Mouse (Mus musculus) neutrophil, adult 5-6 weeks (primary cell): ENCODE measurements around the gene Vwa7. TPM values are rescaled to one million over a fixed set of nuclear protein-coding genes. Genes with fewer than 3 reads are reported as not detected.
A peak's percentile ranks its signal among the peaks of the same experiment; 100 is the strongest.
"Not testable (repeated sequence)": the region's sequence is repeated elsewhere in the genome, so short reads cannot be mapped to it uniquely, and the experiment has no call there.

Experiments
- ATAC-seq: fragments of 151-379, 151-347 bp; 2 replicates; pipeline ENCODE4 v1.8.0; 2017; ENCODE audit warnings: mild to moderate bottlenecking, moderate TSS enrichment; ENCODE audit not compliant: insufficient number of reproducible peaks, poor library complexity, low FRiP score, severe bottlenecking; ENCODE audit errors: extremely low read depth
- total RNA-seq: library from RNA; stranded (forward); fragments of 200-1000 nt; gene quantifications from 2 replicates; pipeline ENCODE4 v1.2.3, GENCODE M21; 2017

Vwa7 gene
- total RNA-seq: 0.61 and 1.2 TPM in 2 replicates

DNA sequence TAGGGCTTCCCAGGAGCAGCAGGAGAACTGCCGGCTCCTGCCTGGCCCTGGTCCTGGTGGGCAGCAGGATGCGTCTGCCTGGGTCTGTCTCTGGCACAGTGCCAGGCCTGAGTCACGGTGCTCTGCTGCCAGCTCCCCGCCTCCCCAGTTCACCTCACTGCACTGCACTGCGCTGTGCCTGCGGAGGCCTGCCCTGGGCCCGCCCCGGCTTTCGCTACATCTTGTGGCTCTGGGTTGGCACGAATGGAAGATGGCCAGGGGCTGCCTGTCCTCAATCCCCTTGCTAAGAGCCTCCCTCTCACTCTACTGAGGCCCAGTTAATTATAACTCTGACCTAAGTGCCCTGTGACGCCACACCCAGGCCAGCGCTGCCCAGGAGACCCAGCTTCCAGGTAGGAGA, at the start of gene Vwa7:
Gene Vwa7, plus strand, starts transcription at position 204 of the 400 bp plus-strand sequence.
- ATAC-seq: no peak

DNA sequence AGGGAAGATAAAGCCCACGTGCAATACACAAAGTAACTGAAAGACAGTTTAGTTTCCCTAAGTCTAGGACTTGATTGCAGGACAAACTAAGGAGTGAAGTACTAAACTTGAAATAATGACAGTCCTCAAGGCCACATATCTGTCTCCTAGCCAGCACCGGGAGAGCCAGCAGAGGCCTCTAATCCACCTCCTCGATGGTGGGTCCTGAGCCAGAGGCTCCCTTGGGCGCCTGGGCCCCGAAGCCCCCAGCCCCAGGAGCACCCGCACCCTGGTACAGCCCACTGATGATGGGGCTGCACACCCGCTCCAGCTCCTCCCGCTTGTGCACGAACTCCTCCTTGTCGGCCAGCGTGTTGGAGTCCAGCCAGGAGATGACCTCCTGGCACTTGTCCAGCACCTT, 46.6 kb upstream of the Vwa7 start, which contains the start of gene Gm20481:
Gene Gm20481, plus strand, starts transcription at position 91 of the 400 bp plus-strand sequence.
- ATAC-seq: not testable (repeated sequence)

DNA sequence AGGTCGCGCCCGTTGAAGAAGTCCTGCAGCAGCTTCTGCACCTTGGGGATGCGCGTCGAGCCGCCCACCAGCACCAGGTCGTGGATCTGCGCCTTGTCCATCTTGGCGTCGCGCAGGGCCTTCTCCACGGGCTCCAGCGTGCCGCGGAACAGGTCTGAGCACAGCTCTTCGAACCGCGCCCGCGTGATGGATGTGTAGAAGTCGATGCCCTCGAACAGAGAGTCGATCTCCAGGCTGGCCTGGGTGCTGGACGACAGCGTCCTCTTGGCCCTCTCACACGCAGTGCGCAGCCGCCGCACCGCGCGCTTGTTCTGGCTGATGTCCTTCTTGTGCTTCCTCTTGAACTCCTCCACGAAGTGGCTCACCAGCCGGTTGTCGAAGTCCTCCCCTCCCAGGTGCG, 45.5 kb upstream of the Vwa7 start:
- not testable (repeated sequence) for ATAC-seq

DNA sequence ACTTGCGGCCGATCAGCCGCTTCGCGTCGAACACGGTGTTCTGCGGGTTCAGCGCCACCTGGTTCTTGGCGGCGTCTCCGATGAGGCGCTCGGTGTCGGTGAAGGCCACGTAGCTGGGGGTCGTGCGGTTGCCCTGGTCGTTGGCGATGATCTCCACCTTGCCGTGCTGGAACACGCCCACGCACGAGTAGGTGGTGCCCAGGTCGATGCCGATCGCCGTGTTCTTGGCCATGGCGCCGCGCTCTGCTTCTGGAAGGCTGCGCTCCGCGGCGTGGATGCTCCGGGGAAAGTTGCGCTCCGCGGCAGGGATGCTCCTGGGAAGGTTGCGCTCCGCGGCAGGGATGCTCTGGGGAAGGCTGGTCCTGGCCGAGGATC, 44.7 kb upstream of the Vwa7 start:
- not testable (repeated sequence) for ATAC-seq

DNA sequence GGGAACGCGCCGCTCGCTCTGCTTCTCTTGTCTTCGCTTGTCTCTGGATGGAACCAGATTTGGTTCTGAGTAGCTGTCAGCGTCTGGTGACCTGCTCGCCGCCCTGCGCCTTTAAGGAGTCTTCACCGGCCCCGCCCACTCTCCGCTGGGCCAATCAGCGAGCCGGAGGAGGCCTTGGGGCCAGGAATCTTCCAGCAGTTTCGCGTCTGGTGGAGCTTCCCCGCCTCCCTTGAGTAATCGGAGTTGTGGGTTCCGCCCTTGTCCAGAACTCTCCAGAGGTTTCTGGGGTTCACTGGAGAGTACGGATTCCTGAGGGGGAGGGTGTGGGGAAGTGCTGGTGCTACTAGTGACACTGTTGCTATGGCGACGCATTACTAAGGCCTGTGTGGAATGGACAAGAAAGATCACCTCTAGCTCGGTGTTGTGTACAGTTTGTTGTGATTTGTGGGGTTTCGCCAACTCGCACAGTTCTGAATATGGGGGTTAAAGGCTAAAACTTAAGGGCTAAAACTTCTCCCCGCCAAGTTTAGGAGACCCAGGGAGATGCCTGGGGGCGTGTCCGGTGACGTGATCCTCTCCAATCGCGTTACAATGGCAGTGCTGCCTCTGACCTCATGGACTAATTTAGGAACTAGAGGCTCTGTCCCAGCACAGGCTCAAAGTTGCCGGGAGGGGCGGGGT, 44.2 kb upstream of the Vwa7 start, which contains the start of the genes Hspa1a and Hspa1l:
Gene Hspa1a, minus strand, starts transcription at position 88 of the 681 bp plus-strand sequence.
Gene Hspa1l, plus strand, starts transcription at position 635 of the 681 bp plus-strand sequence.
- ATAC-seq: peak; percentile 86

DNA sequence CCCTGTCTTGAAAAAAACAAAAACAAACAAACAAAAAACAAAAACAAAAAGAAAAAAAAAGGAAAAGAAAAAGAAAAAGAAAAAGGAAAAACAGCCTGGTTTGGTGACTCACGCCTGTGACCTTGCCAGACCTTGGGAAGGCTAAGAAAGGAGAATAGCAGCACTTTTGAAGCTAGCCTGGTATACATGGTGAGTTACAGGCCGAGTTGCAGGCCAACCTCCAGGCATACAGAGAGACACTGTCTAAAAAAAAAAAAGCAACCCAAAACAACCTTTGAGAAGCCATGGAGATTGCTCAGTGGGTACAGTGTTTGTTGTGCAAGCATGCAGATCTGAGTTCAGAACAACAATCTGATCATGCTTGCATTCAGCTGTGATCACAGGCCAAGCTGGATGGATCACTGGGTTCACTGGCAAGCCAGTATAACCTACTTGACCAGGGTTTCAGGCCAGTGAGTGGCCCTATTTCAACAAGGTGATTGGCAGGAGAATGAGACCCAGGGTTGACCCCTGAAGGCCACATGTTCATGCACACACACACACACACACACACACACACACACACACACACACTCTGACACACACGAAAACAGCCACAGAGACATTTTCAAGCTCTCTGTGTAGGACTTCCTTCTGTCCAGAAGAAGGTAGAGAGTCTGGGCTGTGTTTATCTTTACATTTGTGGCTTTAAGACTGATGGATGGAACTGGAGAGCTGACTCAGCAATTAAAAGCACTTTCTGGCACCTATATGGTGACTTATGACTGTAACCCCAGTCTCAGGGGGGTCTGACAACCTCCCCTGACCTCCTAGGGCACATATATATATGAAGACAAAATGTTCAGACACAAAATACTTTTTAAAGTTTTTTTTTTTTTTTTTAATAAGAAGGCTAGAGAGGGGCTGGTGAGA, 40.5 kb upstream of the Vwa7 start:
- no peak for ATAC-seq

DNA sequence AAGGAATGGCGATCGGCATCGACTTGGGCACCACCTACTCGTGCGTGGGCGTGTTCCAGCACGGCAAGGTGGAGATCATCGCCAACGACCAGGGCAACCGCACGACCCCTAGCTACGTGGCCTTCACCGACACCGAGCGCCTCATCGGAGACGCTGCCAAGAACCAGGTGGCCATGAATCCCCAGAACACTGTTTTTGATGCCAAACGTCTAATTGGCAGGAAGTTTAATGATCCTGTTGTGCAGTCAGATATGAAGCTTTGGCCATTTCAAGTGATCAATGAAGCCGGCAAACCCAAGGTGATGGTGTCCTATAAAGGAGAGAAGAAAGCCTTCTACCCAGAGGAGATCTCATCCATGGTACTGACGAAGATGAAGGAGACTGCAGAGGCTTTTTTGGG, 39.4 kb upstream of the Vwa7 start:
- ATAC-seq: no peak

DNA sequence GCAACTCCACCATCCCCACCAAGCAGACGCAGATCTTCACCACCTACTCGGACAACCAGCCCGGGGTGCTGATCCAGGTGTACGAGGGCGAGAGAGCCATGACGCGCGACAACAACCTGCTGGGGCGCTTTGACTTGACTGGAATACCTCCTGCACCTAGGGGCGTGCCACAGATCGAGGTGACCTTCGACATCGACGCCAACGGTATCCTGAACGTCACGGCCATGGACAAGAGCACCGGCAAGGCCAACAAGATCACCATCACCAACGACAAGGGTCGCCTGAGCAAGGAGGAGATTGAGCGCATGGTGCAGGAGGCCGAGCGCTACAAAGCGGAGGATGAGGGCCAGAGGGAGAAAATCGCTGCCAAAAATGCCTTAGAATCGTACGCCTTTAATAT, 38.1 kb upstream of the Vwa7 start:
- no peak for ATAC-seq

DNA sequence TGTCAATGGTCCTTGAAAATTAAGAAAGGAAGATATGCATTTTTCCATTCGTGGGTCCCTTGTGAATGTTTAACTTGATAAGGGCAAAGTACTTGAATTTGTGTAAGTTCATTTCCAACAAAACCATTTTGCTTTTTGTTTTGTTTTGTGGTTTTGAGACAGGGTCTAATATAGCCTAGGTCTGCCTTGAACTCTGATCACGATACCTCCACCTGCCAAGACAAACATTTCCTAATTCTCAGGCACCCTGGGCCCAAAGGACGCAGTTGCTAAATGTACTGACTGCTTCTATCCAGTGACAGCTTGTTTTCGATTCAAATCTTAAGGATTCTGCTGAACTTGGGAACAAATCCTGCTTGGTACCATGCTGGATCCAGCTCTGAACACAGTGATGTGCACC, 36.7 kb upstream of the Vwa7 start:
- ATAC-seq: no peak

DNA sequence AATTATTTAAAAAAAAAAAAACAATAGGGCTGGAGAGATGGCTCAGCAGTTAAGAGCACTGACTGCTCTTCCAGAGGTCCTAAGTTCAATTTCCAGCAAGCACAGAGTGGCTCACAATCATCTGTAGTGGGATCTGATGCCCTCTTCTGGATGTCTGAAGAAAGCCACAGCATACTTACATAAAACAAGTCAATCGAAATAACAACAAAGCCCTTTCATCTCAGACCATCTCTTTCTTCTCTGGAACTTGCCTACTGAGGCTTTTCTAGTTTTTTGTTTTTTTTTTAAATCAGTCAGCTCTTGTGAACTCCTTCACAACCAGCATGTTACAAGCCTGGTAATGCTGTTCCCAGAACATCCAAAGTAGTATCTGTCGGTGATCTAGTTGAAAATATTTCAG, 35.7 kb upstream of the Vwa7 start:
- no peak for ATAC-seq

DNA sequence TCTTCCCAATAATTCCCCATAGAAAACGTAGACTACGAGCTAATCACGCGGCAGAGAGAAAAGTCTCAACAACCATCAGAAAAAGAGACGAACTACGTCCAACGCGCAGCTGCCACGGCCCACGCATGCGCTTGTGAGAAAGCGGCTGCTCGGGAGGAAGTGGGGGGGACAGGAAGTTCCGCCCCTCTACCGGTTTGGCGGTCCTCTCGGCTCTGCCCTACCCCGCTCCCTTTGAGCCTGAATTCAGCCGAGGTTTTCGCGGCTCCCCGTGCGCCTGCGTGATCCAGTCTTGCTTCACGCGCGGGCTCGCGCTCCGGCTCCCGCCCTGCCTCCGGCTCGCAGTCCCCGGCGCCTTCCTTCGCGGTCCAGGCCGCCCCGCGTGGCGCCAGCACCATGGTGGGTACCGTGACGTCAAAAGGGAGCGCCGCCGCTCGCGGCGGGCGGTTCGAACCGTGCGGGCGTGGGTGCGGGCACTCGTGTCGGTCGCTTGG, 34.6 kb upstream of the Vwa7 start, which contains the start of gene Lsm2:
Gene Lsm2, plus strand, starts transcription at position 173 of the 491 bp plus-strand sequence.
- peak; percentile 84 for ATAC-seq

DNA sequence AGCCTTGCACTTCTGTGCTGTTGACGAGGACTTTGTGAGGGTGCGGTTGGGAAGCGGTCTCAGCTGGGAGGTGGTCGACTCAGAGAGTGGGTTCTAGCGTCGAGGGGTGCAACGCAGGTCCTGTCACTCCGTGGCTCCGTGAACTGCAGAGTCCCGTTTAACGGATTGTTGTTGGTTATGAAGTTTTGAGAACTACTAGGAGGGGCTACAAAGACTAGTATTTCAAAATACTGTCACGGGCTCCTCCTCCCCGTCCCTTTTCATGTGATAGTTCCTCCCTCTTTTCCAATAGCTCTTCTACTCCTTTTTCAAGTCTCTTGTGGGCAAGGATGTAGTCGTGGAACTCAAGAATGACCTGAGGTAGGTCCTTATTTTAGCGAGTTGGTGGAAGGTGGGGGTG, 34.1 kb upstream of the Vwa7 start:
- ATAC-seq: no peak

DNA sequence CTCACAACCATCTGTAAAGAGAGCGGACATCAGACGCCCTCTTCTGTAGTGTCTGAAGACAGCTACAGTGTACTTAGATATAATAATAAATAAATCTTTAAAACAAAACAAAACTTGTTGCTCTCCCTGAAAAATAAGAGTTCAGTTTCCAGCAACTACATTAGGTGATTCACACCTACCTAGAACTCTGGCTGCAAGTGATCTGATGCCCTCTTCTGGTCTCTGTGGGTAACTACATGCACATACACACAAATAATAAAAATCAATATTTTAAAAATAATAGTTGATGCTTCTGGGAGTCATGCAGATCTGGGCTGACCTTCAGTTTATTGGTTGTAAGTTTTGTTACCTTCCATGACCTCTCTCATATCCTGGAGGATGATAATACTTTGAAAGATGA, 32.2 kb upstream of the Vwa7 start:
- peak; percentile 61 for ATAC-seq

DNA sequence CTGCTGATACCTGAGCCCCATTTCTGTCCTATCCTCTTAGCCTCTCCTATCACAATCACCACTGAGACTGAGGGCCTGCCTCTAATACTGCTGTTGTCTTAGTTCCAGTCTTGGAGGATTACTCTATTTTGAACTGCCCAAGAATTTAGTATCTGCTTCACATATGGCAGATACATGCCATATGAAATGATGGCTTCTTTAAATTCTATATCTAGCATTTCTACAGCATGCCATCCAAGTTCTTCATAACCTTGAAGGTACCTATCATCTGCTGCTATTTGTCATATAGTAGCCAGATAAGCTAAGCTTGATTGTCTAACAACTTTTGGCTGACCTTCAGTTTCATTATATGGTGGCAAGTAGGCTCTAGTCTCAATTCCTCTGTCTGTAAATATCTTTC, 21.6 kb upstream of the Vwa7 start:
- no peak for ATAC-seq

DNA sequence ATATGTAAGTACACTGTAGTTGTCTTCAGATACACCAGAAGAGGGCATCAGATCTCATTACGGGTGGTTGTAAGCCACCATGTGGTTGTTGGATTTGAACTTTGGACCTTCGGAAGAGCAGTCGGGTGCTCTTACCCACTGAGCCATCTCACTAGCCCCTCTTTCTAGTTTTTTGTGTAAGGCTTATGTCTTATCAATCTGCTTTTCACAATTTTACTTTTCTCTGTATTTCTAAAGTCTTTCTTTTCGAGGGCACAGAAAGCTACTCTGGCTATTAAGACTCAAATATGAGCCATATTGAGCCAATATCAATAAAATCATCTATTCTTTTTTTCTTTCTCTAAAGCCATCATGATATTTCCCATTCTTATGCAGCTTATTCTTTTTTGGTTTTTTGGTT, 21.2 kb upstream of the Vwa7 start:
- not testable (repeated sequence) for ATAC-seq

DNA sequence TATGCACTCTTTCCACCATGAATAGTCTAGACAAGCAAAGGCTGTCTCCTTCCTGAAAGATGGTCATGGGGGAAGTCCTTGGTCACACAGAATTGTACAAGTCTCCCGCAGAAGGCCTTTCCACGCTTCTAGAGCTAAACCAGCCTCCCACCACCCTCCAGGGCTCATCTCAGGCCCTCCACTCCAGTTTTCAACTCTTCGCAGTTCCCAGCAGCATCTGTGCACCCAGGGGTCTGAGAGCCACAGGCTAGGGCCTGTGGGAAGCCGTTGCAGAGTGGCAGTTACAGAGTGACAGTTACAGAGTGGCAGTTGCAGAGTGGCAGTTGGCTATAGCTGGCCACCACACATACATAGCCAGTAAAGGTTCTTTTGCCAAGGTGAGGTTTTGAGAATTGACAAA, 20.5 kb upstream of the Vwa7 start:
- not testable (repeated sequence) for ATAC-seq

DNA sequence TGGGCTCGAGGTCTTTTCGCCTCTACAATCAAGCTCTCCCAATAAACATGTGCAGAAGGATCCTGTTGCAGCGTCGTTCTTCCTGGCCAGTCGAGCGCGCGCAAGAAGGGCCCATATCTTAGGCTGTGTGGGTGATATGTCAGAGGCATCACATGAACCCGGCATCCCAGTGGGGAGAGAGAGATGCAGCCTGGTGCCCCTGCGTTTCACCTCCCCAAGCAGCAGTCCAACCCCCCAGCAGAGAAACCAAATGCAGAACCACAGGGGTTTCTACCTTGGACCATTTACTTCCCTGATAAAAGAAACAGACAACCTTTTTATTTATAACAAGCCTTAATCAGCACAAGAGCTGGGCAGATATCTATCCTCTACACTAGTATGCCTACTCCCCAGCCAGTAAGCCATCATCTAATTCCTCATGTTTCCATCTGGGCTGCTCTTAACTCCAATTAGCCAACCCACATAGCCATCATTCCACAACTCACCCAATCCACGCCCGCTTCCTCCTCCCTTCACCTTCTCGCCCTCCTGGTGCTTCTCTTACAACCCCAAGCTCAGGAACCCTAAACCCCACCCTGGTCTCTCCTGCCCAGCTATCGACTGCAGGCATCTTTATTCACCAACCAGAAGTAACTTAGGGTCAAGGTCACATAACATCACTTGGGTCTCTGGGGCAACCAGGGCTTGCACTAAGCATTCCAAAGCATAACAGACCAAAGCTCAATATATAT, 19.8 kb upstream of the Vwa7 start:
- no peak for ATAC-seq

DNA sequence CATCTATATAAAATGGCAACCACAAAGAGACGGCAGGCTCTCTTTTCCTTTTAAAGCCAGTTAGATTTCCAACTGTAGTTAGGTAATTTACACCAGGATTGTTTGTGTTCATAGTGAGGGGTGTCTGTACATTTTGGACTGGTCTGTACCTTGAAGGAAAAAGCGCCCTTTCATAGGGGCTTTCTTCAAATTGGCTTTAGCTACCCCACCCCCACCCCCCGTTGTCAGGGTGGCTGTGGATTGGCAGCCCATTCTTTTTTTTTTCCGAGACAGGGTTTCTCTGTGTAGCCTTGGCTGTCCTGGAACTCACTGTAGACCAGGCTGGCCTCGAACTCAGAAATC, 19.3 kb upstream of the Vwa7 start:
- ATAC-seq: no peak
